In genomic region chr17:35873774-35874519, GRCm38 (mm10) we compare ENCODE assay signal across 7 mouse cellular contexts. TPM values are rescaled to one million over a fixed set of nuclear protein-coding genes. Genes with fewer than 3 reads are reported as not detected.
A peak's percentile ranks its signal among the peaks of the same experiment; 100 is the strongest.
DNase-seq lines count a peak whose midpoint lies in the region; ATAC-seq and TF ChIP-seq lines count a peak whose summit lies in the region.

No protein-coding gene starts in this region.

- 34% methylated on average over 21 of the region's 21 CpGs for WGBS in embryonic facial prominence, embryonic 10.5 days
- 27% methylated on average over 21 of the region's 21 CpGs for WGBS in kidney, adult 2 months
- WGBS in limb, embryonic 14.5 days = 30% methylated on average over 21 of the region's 21 CpGs

- H3K4me1 ChIP-seq in embryonic facial prominence, embryonic 10.5 days = peaks cover 39% of the 10 kb centered on the region
- H3K4me1 ChIP-seq in kidney, adult 2 months (ENCODE audit: control insufficient read depth, insufficient read depth, low read length) = no peaks in the 10 kb centered on the region
- H3K4me1 ChIP-seq in limb, embryonic 14.5 days (ENCODE audit: control insufficient read depth, insufficient read depth, low read length) = peaks cover 20% of the 10 kb centered on the region

- H3K9ac ChIP-seq in limb, embryonic 14.5 days (ENCODE audit: low read depth, low read length, severe bottlenecking) = 0 out of 2 replicates have a peak overlapping the region, but pooled peaks have one; percentile 34

- H3K9me3 ChIP-seq in embryonic facial prominence, embryonic 10.5 days = peaks cover 5% of the 10 kb centered on the region
- H3K9me3 ChIP-seq in limb, embryonic 14.5 days (ENCODE audit: control insufficient read depth, low read length) = no peaks in the 10 kb centered on the region

- no peaks in the 10 kb centered on the region for H3K27me3 ChIP-seq in embryonic facial prominence, embryonic 10.5 days (replicated peaks; ENCODE audit: low read depth, poor library complexity, severe bottlenecking)
- H3K27me3 ChIP-seq in kidney, adult 2 months (replicated peaks; ENCODE audit: control insufficient read depth, insufficient read depth, low read length) = no peaks in the 10 kb centered on the region
- H3K27me3 ChIP-seq in limb, embryonic 14.5 days (ENCODE audit: control insufficient read depth, insufficient read depth, low read length) = no peaks in the 10 kb centered on the region

- TF ChIP-seq CTCF in kidney, adult 2 months (conservative IDR thresholded peaks at IDR 0.05; ENCODE audit: insufficient read depth, insufficient read length, low read depth, low read length) = peak; percentile 90

- ATAC-seq in limb, embryonic 14.5 days (ENCODE audit: low FRiP score, low read depth) = peak; percentile 47; the same call in 1 of the 2 replicates

- H3K4me3 ChIP-seq in embryonic facial prominence, embryonic 10.5 days = peak overlapping the region; percentile 42
- H3K4me3 ChIP-seq in kidney, adult 2 months (ENCODE audit: insufficient read depth, low read depth, low read length) = no peak overlapping the region
- H3K4me3 ChIP-seq in limb, embryonic 14.5 days (replicated peaks; ENCODE audit: low read length) = no peak overlapping the region

- peak; percentile 94 for DNase-seq in adrenal gland, postnatal 25 days
- DNase-seq in embryonic facial prominence, embryonic 10.5 days (ENCODE audit: low spot score) = peak; percentile 91
- peak; percentile 98 for DNase-seq in heart, adult 11 months
- DNase-seq in kidney, adult 2 months = peak; percentile 89
- DNase-seq in limb, embryonic 14.5 days (ENCODE audit: low spot score) = peak; percentile 76
- DNase-seq in monocyte, adult 2 months (ENCODE audit: low read depth in 1 of 2, low spot score in 2 of 2) = peak; percentile 61 to 76
- DNase-seq in spleen, postnatal 10 days (ENCODE audit: low spot score in 2 of 2) = peak; percentile 87 to 94

- TF ChIP-seq POLR2A in kidney, adult 2 months (IDR thresholded peaks at IDR 0.05; ENCODE audit: low read depth, low read length) = no peak
- TF ChIP-seq POLR2A in limb, embryonic 14.5 days (IDR thresholded peaks at IDR 0.05; ENCODE audit: borderline replicate concordance, extremely low read depth, insufficient read depth, insufficient read length) = no peak

- peak overlapping the region; percentile 52 for H3K27ac ChIP-seq in embryonic facial prominence, embryonic 10.5 days (replicated peaks)
- no peak overlapping the region for H3K27ac ChIP-seq in kidney, adult 2 months (ENCODE audit: insufficient read depth, low read depth, low read length)
- H3K27ac ChIP-seq in limb, embryonic 14.5 days (replicated peaks; ENCODE audit: low read depth, low read length) = no peak overlapping the region

- H3K4me2 ChIP-seq in limb, embryonic 14.5 days (replicated peaks; ENCODE audit: low read depth, low read length, severe bottlenecking) = no peak overlapping the region

- peaks cover 73% of the 10 kb centered on the region for H3K36me3 ChIP-seq in embryonic facial prominence, embryonic 10.5 days (replicated peaks)
- H3K36me3 ChIP-seq in kidney, adult 2 months (ENCODE audit: control insufficient read depth, insufficient read depth, low read length) = no peaks in the 10 kb centered on the region
- H3K36me3 ChIP-seq in limb, embryonic 14.5 days (ENCODE audit: control insufficient read depth, insufficient read depth, low read length) = peaks cover 36% of the 10 kb centered on the region

RNA-seq across cellular contexts. Expression of gene Dhx16, which starts 5.7 kb away (rescaled TPM):
- total RNA-seq in adrenal gland, postnatal 25 days (2021) = 51.4 and 53.3 TPM in 2 replicates
- 52.6 and 60.7 TPM in 2 replicates for polyA plus RNA-seq in embryonic facial prominence, embryonic 10.5 days (2016; fragmentation: Nextera tagmentation; extraction: Ambion mirVana)
- polyA plus RNA-seq in kidney, adult 2 months (2012; rRNA removed) = 50.1 and 65.0 TPM in 2 replicates
- polyA plus RNA-seq in limb, embryonic 14.5 days (2012; rRNA removed) = 78.6 and 90.5 TPM in 2 replicates
- polyA plus RNA-seq in limb, embryonic 14.5 days (2014; fragmentation: Nextera tagmentation; extraction: Ambion mirVana) = 40.0 and 43.4 TPM in 2 replicates

RNA-seq across cellular contexts. Expression of gene Ppp1r18, which starts 8.6 kb away (rescaled TPM):
- total RNA-seq in adrenal gland, postnatal 25 days (2021) = 36.5 and 36.8 TPM in 2 replicates
- polyA plus RNA-seq in embryonic facial prominence, embryonic 10.5 days (2016; fragmentation: Nextera tagmentation; extraction: Ambion mirVana) = 27.4 and 29.7 TPM in 2 replicates
- 12.4 and 17.8 TPM in 2 replicates for polyA plus RNA-seq in kidney, adult 2 months (2012; rRNA removed)
- 47.2 and 56.2 TPM in 2 replicates for polyA plus RNA-seq in limb, embryonic 14.5 days (2012; rRNA removed)
- 26.0 and 26.3 TPM in 2 replicates for polyA plus RNA-seq in limb, embryonic 14.5 days (2014; fragmentation: Nextera tagmentation; extraction: Ambion mirVana)

RNA-seq across cellular contexts. Expression of gene Nrm, which starts 12.8 kb away (rescaled TPM):
- 8.7 and 9.8 TPM in 2 replicates for total RNA-seq in adrenal gland, postnatal 25 days (2021)
- polyA plus RNA-seq in embryonic facial prominence, embryonic 10.5 days (2016; fragmentation: Nextera tagmentation; extraction: Ambion mirVana) = 64.6 and 65.1 TPM in 2 replicates
- 4.0 and 6.3 TPM in 2 replicates for polyA plus RNA-seq in kidney, adult 2 months (2012; rRNA removed)
- polyA plus RNA-seq in limb, embryonic 14.5 days (2012; rRNA removed) = 77.5 and 80.7 TPM in 2 replicates
- polyA plus RNA-seq in limb, embryonic 14.5 days (2014; fragmentation: Nextera tagmentation; extraction: Ambion mirVana) = 49.5 and 56.4 TPM in 2 replicates

RNA-seq across cellular contexts. Expression of gene 2310061I04Rik, which starts 23.3 kb away (rescaled TPM):
- 41.3 and 56.5 TPM in 2 replicates for total RNA-seq in adrenal gland, postnatal 25 days (2021)
- 27.5 and 28.6 TPM in 2 replicates for polyA plus RNA-seq in embryonic facial prominence, embryonic 10.5 days (2016; fragmentation: Nextera tagmentation; extraction: Ambion mirVana)
- 118 and 132 TPM in 2 replicates for polyA plus RNA-seq in kidney, adult 2 months (2012; rRNA removed)
- polyA plus RNA-seq in limb, embryonic 14.5 days (2012; rRNA removed) = 53.9 and 68.4 TPM in 2 replicates
- 20.6 and 20.7 TPM in 2 replicates for polyA plus RNA-seq in limb, embryonic 14.5 days (2014; fragmentation: Nextera tagmentation; extraction: Ambion mirVana)

RNA-seq across cellular contexts. Expression of gene Mdc1, which starts 32.6 kb away (rescaled TPM):
- total RNA-seq in adrenal gland, postnatal 25 days (2021) = 30.1 and 31.1 TPM in 2 replicates
- polyA plus RNA-seq in embryonic facial prominence, embryonic 10.5 days (2016; fragmentation: Nextera tagmentation; extraction: Ambion mirVana) = 18.4 and 21.2 TPM in 2 replicates
- polyA plus RNA-seq in kidney, adult 2 months (2012; rRNA removed) = 5.7 TPM in 2 replicates
- polyA plus RNA-seq in limb, embryonic 14.5 days (2012; rRNA removed) = 24.9 and 28.8 TPM in 2 replicates
- 12.2 and 13.9 TPM in 2 replicates for polyA plus RNA-seq in limb, embryonic 14.5 days (2014; fragmentation: Nextera tagmentation; extraction: Ambion mirVana)
